Mouse (Mus musculus): ENCODE measurements at regions not wholly inside any gene's neighbourhood (a gene's known extent, or its start where the extent isn't known, plus 50 kb on each side); places are given as distances from the start of the nearest gene placed in this dataset.

DNA sequence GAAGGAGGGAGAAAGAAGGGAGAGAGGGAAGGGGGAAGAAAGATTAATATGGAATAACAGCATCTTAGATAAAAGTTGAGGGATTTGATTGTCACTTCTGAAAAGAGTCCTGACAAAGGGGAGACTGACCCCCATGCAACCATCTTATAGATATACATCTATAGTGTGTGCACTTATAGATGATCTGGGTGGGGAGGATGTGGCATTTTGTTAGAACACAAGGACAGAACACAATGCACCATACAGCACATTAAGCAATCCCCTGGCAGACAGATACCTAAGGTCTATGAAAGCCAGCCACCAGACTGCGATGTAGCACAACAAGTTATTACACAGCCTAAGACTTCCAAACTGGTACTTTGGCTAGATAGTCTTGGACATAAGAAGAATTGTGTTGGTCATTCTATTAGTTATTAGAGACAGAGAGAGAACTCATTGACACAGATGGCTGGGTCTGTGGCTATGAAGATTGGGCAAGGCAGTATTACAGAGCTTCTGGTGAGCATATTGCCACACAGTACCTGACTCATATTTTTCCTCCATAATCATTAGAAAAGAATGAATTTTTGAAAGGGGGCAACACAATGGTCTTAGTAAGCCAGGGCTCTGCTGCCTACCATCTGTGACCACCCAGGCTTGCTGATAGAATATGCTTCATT lies 126.3 kb upstream of the Itgb1 start:
- DNase-seq, result no peak

- DNase-seq, result no peak
These were observed 125.0 kb upstream of the Itgb1 start for GRCm38 (mm10) chr8:128560418-128560817.

GRCm38 (mm10) chr8:128561016-128561415 lies 124.4 kb upstream of the Itgb1 start:
- DNase-seq, result no peak

- no peak for DNase-seq
These were observed 122.8 kb upstream of the Itgb1 start for GRCm38 (mm10) chr8:128562625-128563024.

DNA sequence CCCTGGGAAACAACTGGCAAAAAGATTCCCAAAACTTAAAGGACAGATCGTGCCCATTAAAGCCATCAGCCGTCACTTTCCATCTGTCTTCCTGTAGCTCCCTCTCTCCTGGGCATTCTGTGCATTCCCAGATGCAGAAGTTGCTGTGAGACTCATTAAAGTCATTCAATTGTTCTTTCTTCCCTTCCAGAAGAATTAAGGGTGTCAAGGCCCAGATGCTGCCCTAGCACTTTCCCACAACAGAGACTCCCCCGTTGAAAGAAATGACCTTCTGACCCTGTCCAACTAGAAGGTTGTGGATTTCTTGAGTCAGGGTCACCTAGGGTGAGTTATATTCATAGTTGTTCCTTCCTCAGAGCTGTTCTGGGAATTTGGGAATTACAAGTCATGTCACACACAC lies 121.7 kb upstream of the Itgb1 start:
- no peak for DNase-seq

DNA sequence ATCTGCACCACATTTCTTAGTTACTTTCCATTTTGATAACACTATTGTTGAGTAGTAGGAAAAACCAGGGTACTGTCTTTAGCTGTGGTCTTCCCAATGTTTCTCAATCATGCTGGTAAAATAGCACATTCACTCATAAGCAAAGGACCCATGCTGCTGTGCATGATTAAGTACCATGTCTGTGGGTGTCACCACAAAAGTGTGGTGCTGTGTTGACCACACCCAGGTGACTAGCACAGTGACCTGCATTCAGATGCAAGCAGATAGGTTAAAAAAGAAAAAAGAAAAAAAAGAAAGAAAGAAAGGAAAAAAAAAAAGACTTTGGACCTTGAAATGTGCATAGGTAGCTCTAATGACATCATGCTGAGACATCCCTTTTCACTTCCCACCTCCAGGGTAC lies 113.2 kb upstream of the Itgb1 start:
- DNase-seq, result no peak

GRCm38 (mm10) chr8:128594114-128594513 lies 91.3 kb upstream of the Itgb1 start:
- DNase-seq, result no peak

GRCm38 (mm10) chr8:128594780-128595179 lies 90.7 kb upstream of the Itgb1 start:
- DNase-seq, result peak; percentile 10

DNA sequence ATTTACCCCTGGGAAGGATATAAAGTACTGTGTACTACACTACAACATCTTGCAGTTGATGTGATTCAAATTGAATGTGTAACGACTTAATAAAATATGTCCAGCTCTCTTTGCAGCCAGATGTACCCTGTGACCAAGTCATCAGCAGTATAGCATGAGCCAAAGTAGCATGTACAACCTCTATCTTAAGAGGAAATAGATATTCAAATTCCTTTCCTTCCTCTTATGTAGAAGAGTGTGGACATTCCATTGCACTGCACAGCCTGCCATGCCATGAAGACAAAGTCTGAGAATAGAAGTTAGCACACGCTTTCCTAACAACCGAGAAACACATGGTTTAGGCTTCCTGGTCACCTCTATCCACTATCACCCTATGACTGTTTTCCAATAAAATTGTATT lies 79.9 kb upstream of the Itgb1 start:
- DNase-seq, result no peak

DNA sequence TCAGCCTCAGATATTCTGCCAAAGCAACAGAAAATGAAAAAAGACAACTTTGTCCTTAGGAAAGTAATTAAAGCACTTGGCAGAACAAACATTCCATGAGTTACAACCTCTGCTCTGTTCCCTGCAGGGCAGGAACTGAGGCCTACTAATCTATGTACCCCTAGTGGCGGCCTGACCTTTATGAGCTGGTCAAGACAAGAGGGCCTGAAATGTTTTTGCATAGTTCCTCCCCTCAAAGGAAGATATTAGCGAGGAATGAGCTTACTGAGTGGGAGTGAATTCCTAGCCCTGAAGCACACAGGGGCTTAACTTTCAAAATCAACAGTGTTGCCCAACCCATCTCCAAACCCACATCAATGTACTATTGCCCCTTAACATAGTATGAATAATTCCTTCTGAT lies 76.6 kb upstream of the Itgb1 start:
- no peak for DNase-seq

DNA sequence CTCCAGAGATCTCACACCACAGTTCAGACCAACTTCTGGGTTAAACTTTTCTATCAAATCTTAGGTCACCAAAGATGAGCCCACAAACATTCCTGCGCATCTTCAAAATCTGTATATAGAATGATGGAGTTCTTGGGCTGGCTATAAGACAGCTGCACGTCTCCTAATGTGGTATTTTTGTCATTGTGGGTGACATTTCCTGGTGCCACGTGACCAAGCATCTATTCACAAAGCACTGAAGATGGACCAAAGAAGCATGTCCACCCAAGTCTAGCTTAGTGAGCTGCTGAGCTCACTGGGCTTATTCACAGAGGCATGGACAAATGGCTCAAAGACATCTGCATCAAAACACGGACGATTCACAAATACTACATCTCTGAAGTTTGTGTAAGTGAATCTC lies 72.8 kb upstream of the Itgb1 start:
- no peak for DNase-seq

- no peak for DNase-seq
These were observed 67.6 kb upstream of the Itgb1 start for GRCm38 (mm10) chr8:128617854-128618253.

DNA sequence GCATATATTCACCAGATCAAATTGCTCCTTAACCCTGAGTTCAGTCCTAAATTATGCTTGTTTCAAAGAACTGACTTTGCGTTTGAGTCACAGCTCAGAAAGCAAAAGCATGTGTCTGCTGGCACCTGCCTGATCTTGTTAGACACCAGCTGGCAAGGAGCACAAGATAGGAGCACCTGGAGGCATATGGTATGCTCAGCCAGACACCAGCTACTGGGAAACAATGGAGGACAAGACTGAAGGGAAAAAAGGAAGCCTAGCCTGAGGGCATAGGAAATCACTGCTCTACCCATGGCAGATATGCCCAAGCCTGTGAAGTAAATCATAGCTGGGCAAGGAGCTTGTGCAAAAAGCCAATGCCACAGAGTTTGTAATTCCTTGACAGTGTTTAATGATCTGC lies 66.4 kb upstream of the Itgb1 start:
- DNase-seq, result peak; percentile 4
